Mouse (Mus musculus) frontal cortex, postnatal 10 days (tissue): Measurements from ENCODE around the gene Snrnp35.
"Not testable (repeated sequence)": the region's sequence is repeated elsewhere in the genome, so short reads cannot be mapped to it uniquely, and the experiment has no call there.

ENCODE experiments used
- DNase-seq, 2 experiments: peaks; one replicate each; pipeline ENCODE4 v3.0.0; 2022; ENCODE audit warnings: low spot score in 2 of 2, mixed read lengths in 1 of 2

Gene Snrnp35

GRCm38 (mm10) chr5:124500037-124500436 lies 17.1 kb downstream of the Snrnp35 start:
- not testable (repeated sequence) for DNase-seq

DNA sequence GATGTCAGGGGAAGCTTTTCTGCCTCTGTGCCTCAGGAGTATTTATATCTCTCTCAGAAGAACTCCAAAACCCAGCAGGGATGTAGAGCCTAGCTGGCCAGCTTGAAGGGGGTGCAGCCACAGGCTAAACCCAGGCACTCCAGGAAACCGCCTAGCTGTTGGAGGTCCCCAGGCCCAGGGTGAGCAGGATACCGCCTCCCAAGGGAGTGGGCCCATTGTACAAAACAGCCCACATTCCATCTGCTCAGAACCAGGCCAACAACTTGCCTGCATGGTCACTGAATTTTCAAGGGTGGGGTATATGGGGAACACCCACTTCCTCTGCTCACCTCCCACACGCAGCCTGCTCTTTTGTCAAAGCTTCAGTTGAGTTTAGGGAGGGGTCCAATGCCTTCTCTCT lies 17.6 kb downstream of the Snrnp35 start:
- no peak for DNase-seq

GRCm38 (mm10) chr5:124501541-124501940 lies 18.6 kb downstream of the Snrnp35 start:
- DNase-seq, result no peak

GRCm38 (mm10) chr5:124503742-124504141 lies 20.8 kb downstream of the Snrnp35 start:
- DNase-seq, result no peak

DNA sequence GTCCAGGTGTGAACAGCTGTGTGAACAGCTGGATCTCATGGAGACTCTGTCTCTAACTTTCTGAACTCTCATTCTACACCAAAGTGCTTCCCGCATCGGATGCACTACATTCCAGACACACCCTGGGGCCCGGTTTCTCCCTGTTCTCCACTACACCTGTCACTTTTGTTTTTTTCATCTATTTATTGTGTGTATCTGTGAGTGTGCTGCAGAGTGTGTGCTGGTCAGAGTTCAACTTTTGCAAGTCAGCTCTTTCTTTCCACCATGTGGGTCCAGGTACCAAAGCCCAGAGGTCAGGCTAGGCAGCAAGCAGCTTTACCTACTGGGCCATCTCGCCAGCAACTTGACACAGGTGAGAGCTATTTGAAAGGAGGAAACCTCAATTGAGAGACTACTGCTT lies 22.3 kb downstream of the Snrnp35 start:
- DNase-seq, result no peak

DNA sequence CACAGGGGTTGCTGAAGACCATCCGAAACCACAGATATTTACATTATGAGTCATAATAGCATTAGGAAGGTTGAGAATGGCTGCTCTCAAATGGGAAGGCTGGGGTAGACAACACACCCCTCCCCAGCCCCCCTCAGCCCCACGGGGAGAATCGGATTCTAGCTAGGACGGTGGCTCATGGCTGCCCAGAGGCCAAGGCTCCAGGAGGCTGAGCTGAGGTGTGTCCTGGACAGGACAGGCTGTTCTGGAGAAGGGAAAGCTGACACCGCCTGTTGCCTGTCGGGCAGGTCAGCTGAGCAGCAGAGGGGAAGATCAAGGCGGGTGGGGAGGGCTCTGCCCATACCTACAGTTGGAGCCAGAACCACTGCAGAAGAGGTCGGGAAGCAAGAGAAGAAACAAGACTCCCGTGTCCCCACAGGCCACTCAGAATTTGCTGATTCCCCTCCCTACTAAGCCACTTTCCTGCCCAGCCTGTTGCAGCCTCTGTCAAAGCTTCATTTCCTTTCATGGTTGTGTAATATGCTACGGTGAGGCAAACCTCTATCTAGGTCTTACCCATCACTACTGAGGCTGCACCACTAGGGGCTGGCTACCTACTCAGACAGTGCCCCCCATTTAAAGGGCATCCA lies 23.9 kb downstream of the Snrnp35 start:
- no peak for DNase-seq

GRCm38 (mm10) chr5:124509200-124509599 lies 26.3 kb downstream of the Snrnp35 start:
- DNase-seq, result no peak

DNA sequence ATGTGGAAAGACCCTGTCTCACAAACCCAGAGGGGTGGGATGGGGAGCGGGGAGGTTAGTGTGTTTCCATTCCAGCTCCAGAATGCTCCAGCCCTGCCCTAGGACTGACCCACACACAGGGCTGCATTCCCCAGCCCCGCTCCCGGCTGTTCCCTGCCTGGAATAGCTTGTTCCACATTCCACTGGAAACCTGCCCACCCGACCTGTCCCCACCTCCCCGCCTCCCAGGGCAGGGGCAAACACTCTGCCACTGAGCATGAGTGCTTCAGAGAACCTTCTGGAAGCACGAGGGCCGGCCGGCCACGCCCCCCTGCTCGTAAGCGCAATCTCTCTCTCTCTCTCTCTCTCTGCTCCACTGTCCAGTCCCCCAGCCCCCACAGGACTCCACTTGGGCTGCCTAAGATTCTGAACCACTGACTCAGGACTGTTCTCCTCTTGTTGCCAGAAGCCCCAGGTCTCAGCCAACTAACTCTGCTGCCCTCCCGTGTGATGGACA lies 26.9 kb downstream of the Snrnp35 start:
- no peak for DNase-seq

DNA sequence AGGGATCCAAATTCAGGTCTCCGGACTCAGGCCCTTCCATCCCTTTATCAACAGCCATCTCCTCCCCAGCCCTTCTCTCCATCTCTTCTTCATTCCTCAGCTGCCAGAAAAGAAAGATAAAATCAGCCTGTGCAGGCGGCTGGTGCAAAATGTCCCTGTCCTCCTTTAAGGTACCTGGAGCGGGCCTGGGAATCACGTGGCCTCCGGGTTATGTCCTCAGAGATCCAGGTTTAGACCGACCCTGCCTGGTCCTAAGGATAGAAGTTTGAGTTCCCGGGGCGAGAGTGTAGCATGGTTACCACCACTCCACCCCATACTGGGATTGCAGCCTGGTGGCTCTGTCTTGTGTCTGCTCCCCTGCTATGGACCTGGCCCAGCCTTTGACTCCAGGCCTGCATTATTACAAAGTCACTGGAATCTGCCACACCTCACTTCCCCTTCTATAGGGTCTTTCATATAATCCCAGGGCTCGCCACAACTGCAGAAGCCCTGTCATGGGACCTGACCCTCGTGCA lies 27.7 kb downstream of the Snrnp35 start:
- DNase-seq, result no peak

GRCm38 (mm10) chr5:124515789-124516188 lies 32.9 kb downstream of the Snrnp35 start:
- DNase-seq, result no peak

GRCm38 (mm10) chr5:124518648-124519047 lies 35.7 kb downstream of the Snrnp35 start:
- DNase-seq, result peak; percentile 51 to 76

GRCm38 (mm10) chr5:124521588-124521987 lies 38.7 kb downstream of the Snrnp35 start:
- DNase-seq, result no peak

GRCm38 (mm10) chr5:124523032-124523431 lies 40.1 kb downstream of the Snrnp35 start:
- DNase-seq, result no peak

- DNase-seq, result no peak
Observed at GRCm38 (mm10) chr5:124524943-124525342, 42.0 kb downstream of the Snrnp35 start.

DNA sequence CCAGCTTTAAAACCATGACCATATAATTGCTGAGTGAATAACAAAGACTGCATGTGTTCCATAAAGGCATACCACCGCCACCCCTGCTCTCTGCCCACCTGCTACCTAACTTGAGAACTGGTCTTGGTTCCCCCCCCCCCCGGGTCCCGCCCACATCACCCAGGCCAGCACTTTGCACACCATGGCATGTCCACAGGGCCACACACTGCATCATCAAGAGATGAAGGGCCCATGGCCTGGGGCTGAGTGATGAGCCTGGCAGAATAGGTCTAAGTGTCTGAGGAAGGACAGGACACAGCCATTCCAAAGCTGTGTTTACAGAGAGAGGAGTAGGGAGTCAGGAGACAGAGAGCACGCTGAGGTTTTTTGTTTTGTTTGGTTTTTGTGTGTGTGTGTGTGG lies 45.4 kb downstream of the Snrnp35 start:
- DNase-seq, result no peak

- DNase-seq, result no peak
Observed at GRCm38 (mm10) chr5:124528791-124529190, 45.9 kb downstream of the Snrnp35 start.

DNA sequence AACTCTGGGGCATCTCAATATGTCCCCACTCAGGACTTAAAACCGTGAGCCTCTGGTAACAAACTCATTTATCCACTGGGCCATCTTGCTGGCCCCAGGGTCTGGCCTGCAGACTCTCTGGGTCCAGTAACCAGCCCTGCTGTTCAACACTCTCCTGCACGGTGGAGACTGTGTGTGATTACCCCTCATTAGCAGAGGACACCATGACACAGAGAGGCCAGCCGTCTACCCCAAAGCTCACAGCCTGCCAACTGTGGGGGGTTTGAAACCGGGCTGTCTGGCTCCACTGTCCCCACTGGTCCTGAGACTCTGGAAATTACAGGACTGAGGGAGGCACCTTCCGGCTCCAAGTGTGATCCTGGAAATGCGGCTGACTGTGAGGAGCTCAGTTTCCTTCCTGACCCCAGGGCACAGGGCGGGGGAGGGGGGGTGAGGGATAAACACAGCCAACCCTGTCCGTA lies 46.3 kb downstream of the Snrnp35 start:
- no peak for DNase-seq

GRCm38 (mm10) chr5:124529697-124530096 lies 46.8 kb downstream of the Snrnp35 start:
- no peak for DNase-seq

- peak; percentile 65 to 83 for DNase-seq
Observed at GRCm38 (mm10) chr5:124530655-124531582, 48.0 kb downstream of the Snrnp35 start, which contains the start of gene Rilpl1. Rilpl1 (minus strand) TSS chr5:124531391.

DNA sequence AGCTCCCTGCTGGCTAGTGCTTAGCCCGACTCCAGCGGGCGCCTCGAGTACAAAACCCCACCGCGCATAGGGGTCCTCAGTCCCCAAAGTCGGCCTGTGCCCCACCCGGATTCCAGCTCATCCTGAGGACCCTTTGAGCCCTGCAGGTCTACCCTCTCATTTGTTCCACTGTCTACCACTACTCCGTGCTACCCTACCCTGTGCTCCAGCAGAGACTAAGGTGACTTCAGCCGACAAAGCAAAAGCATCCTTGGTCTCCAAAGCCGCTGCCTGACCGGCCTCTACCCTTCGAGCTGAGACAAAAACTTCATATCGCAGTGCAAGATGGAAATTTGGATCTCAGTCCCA lies 48.6 kb downstream of the Snrnp35 start:
- no peak for DNase-seq

- DNase-seq, result no peak
Observed at GRCm38 (mm10) chr5:124532451-124532850, 49.5 kb downstream of the Snrnp35 start.

DNA sequence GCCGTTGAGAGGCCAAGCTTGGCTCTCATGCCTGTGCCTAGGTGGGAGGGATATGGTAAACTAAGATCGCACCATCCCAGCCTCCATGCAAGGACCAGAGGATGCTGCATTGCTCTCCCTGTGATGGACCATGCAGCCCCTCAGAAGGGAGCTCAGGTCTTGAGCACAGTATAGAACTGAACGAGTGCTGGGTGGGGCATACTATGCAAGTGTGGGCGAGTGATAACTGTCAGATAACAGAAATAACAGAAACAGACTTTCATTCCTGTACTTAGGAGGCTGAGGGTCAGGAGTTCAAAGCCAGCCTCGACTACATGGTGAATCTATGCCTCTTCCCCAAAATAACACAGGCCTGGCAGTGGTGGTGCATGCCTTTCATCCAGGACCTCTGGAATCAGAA lies 52.1 kb downstream of the Snrnp35 start:
- no peak for DNase-seq

GRCm38 (mm10) chr5:124536776-124537175 lies 53.8 kb downstream of the Snrnp35 start:
- DNase-seq, result no peak
